Mouse (Mus musculus) monocyte, adult 5-6 weeks (primary cell): ENCODE results near the gene Map3k14. TPM values are rescaled to one million over a fixed set of nuclear protein-coding genes. Genes with fewer than 3 reads are reported as not detected.
A peak's percentile ranks its signal among the peaks of the same experiment; 100 is the strongest.

ENCODE experiments used
- ATAC-seq: fragments of 153-309, 156-312 bp; replicated peaks from 2 replicates; pipeline ENCODE4 v1.8.0; 2017; ENCODE audit warnings: mild to moderate bottlenecking; ENCODE audit not compliant: low TSS enrichment, insufficient number of reproducible peaks, severe bottlenecking, poor library complexity, low FRiP score
- total RNA-seq: library from RNA; stranded (forward); fragments of 200-1000, 200-491, 200-594 nt; gene quantifications from 3 replicates; pipeline ENCODE4 v1.2.3, GENCODE M21; 2017

The Map3k14 gene
- total RNA-seq, 1 experiment from 2014 or later, result 72.0 TPM

GRCm38 (mm10) chr11:103281784-103282183 is 14.5 kb upstream of the Map3k14 start:
- ATAC-seq, result peak; percentile 94

- no peak for ATAC-seq
These were observed 9.2 kb upstream of the Map3k14 start for GRCm38 (mm10) chr11:103276450-103276849.

- no peak for ATAC-seq
These were observed 5.6 kb upstream of the Map3k14 start for GRCm38 (mm10) chr11:103272888-103273287.

- ATAC-seq, result no peak; the same call in 1 of the 2 replicates
These were observed 4.7 kb upstream of the Map3k14 start for GRCm38 (mm10) chr11:103271979-103272378.

- ATAC-seq, result peak; percentile 15
These were observed 2.2 kb upstream of the Map3k14 start for GRCm38 (mm10) chr11:103269426-103269825.

- no peak for ATAC-seq
These were observed 1.6 kb upstream of the Map3k14 start for GRCm38 (mm10) chr11:103268905-103269304.

GRCm38 (mm10) chr11:103268350-103268749 is 1.1 kb upstream of the Map3k14 start:
- ATAC-seq, result no peak

- 0 out of 2 replicates have a peak, but pooled peaks have one; percentile 0 for ATAC-seq
These were observed 435 bp downstream of the Map3k14 start for GRCm38 (mm10) chr11:103266729-103267345.

GRCm38 (mm10) chr11:103265856-103266255 is 1.4 kb downstream of the Map3k14 start:
- no peak for ATAC-seq

- ATAC-seq, result 0 out of 2 replicates have a peak, but pooled peaks have one; percentile 9
These were observed 2.1 kb downstream of the Map3k14 start for GRCm38 (mm10) chr11:103265211-103265610.

GRCm38 (mm10) chr11:103264427-103265005 is 2.8 kb downstream of the Map3k14 start:
- no peak for ATAC-seq

GRCm38 (mm10) chr11:103263551-103263950 is 3.7 kb downstream of the Map3k14 start:
- ATAC-seq, result no peak

- ATAC-seq, result no peak
These were observed 4.6 kb downstream of the Map3k14 start for GRCm38 (mm10) chr11:103262412-103263267.

- ATAC-seq, result no peak
These were observed 5.4 kb downstream of the Map3k14 start for GRCm38 (mm10) chr11:103261671-103262411.

GRCm38 (mm10) chr11:103260515-103261192 is 6.6 kb downstream of the Map3k14 start:
- no peak for ATAC-seq

- ATAC-seq, result no peak
These were observed 7.2 kb downstream of the Map3k14 start for GRCm38 (mm10) chr11:103260034-103260433.

- ATAC-seq, result peak; percentile 48
These were observed 9.3 kb downstream of the Map3k14 start for GRCm38 (mm10) chr11:103257938-103258481.

GRCm38 (mm10) chr11:103253605-103254004 is 13.7 kb downstream of the Map3k14 start:
- peak; percentile 55 for ATAC-seq
